Mouse (Mus musculus): Measurements from ENCODE around the gene Fgf11. TPM values are rescaled to one million over a fixed set of nuclear protein-coding genes. Genes with fewer than 3 reads are reported as not detected.

Gene Fgf11
- polyA plus RNA-seq, 1 experiment from 2014 or later = 2.5 TPM

DNA sequence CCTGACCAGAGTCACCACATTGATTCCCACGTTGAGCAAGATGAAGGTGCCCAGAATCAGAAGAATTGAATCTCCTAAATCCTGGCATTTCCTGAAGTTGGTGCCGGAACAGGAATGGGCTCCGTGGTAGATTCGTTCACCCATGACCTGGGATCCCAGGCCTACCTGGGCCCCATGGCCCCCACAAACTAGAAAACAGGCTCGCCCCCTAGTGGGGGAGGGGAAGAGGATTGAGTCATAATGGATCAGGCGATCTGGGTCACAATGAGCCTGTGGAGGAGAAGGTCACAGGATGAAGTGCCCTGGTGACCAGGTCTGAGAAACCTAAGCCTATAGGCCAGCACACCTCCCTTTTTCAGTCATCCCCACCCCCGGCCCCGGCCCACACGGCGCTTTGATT, 13.5 kb upstream of the Fgf11 start, which contains the start of gene Gm39566:
Gene Gm39566, minus strand, starts transcription at position 144 of the 400 bp plus-strand sequence.
- Histone ChIP-seq H3K36me3 (no peaks in the 10 kb centered on the region), H3K27ac (no peak within 1 kb of the TSS), H3K4me2 (no peak within 1 kb of the TSS), H3K9me3 (replicated peaks) (0 out of 2 replicates have a peak, but pooled peaks cover 8% of the 10 kb centered on the region), H3K4me3 (replicated peaks) (no peak within 1 kb of the TSS), H3K9ac (no peak within 1 kb of the TSS), H3K27me3 (no peaks in the 10 kb centered on the region), H3K4me1 (peaks cover 4% of the 10 kb centered on the region; the same call in 1 of the 2 replicates)
- 52% methylated on average over 10 of the region's 10 CpGs for WGBS
- no peak for ATAC-seq (replicated peaks; ENCODE audit: low FRiP score)

DNA sequence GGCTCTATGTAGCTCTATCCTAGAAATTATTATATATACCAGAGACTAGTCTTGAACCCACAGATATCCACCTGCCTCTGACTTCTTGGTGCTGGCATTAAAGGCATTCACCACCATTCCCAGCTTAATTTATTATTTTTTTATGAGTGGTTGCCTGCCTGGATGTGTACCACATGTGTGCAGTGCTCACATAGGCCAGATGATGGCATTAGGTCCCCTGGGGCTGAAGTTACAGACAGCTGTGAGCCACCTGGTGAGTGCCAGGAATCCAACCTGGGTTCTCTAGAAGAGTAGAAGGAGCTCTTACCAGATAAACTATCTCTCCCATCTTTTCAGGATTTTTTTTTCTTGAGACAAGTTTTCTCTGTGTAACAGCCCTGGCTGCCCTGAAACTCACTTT, 8.6 kb upstream of the Fgf11 start:
- ATAC-seq (replicated peaks; ENCODE audit: low FRiP score) = no peak

DNA sequence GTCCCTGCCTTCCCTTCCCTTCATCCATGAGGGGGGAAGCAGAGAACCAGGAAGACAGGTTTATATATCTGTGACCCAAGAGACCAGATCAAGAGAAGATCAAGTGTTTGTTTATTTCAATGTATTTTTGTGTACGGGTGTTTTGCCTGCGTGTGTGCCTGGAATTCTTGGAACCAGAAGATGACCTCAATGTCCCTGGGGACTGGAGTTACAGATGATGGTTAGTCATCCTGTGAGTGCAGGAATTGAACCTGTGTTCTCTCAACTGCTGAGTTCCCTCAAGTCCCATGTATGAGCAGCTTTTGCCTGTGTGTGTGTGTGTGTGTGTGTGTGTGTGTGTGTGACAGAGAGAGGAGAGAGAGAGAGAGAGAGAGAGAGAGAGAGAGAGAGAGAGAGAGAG, 6.0 kb upstream of the Fgf11 start:
- peaks cover 25% of the 10 kb centered on the region for H3K4me1 ChIP-seq
- peaks cover 32% of the 10 kb centered on the region for H3K27me3 ChIP-seq
- no peak overlapping the region for H3K9ac ChIP-seq
- H3K4me3 ChIP-seq (replicated peaks) = no peak overlapping the region
- H3K36me3 ChIP-seq = no peaks in the 10 kb centered on the region
- H3K27ac ChIP-seq = no peak overlapping the region
- WGBS = 78% methylated on average over 2 of the region's 2 CpGs
- ATAC-seq (replicated peaks; ENCODE audit: low FRiP score) = no peak
- H3K9me3 ChIP-seq (replicated peaks) = no peaks in the 10 kb centered on the region
- no peak overlapping the region for H3K4me2 ChIP-seq

More for the DNA sequence above, 8.6 kb upstream of the Fgf11 start:
- no peak overlapping the region for H3K4me2 ChIP-seq
- H3K4me3 ChIP-seq (replicated peaks) = no peak overlapping the region
- H3K4me1 ChIP-seq = peaks cover 3% of the 10 kb centered on the region; the same call in 1 of the 2 replicates
- no peak overlapping the region for H3K27ac ChIP-seq
- no peaks in the 10 kb centered on the region for H3K36me3 ChIP-seq
- peaks cover 13% of the 10 kb centered on the region for H3K27me3 ChIP-seq
- no peaks in the 10 kb centered on the region for H3K9me3 ChIP-seq (replicated peaks)
- no peak overlapping the region for H3K9ac ChIP-seq

DNA sequence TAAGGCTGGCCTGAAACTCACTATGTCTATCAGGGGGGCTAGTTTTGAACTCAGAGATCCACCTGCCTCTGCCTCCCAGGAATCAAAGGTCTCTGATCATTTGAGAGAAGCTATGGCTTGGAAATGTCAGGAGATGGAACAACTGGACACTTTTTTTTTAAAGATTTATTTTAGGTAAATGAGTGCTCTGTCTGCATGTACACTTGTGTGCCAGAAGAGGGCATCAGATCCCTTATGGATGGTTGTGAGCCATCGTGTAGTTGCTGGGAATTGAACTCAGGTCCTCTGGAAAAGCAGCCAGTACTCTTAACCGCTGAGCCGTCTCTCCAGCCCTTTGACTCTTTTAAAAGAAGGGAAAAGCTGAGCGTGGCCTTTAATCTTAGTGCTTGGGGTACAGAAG, 4.7 kb upstream of the Fgf11 start:
- WGBS = 88% methylated on average over 4 of the region's 4 CpGs
- no peak for ATAC-seq (replicated peaks; ENCODE audit: low FRiP score)
- Histone ChIP-seq H3K9ac (no peak overlapping the region), H3K36me3 (no peaks in the 10 kb centered on the region), H3K4me3 (replicated peaks) (no peak overlapping the region), H3K4me2 (no peak overlapping the region), H3K27me3 (peaks cover 44% of the 10 kb centered on the region), H3K4me1 (peaks cover 38% of the 10 kb centered on the region), H3K27ac (no peak overlapping the region), H3K9me3 (replicated peaks) (no peaks in the 10 kb centered on the region)

DNA sequence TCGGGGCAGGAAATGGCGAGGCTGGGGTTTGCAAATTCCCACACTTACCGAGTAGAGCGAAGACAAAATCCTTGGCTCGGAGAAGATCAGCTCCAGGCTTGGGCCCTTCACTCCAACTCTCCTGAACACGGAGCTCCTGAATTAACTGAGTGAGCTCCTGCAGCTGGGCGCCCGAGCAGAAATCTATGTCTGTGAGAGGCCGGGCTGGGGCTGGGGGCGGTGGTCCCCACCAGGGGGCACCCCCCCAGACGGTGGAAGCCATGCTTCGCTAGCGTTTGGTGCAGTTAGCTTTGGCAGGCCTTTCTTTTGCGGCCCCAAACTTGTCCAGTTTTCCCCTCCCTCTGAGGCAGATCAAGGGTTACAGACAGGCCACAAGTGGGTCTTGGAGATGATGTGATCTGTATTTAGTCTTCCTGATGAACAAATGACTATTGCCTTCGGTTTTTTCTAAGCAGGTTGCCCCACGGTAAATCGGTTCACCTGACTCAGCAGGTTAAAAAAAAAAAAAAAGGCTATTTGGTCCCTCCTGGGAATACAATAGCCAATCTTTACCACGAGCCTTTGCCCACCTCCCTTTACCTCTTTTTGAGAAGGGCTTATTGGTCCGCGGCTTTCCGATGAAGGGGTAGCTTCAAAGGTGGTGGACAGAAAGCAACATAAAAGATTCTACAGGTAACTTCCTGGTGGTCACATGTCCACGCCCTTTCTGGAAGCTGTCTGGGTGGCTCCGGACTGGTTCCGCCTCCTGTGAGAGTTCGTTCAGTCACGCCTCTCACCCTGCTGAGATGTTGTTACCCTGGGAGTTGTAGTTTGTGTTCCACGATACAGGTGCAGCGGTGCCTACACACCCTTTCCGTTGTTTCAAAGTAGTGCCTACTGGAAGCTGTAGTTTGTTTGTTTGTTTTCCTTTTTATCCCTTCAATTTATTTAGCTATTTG, 3.6 kb upstream of the Fgf11 start, which contains the start of gene Tmem102:
Gene Tmem102, minus strand, starts transcription at position 653 of the 938 bp plus-strand sequence.
- ATAC-seq (replicated peaks; ENCODE audit: low FRiP score) = no peak
- Histone ChIP-seq H3K9me3 (replicated peaks) (no peaks in the 10 kb centered on the region), H3K36me3 (no peaks in the 10 kb centered on the region), H3K4me3 (replicated peaks) (peak within 1 kb of the TSS; percentile 61), H3K9ac (peak within 1 kb of the TSS; percentile 46), H3K27ac (no peak within 1 kb of the TSS), H3K4me1 (peaks cover 49% of the 10 kb centered on the region), H3K4me2 (peak within 1 kb of the TSS; percentile 93), H3K27me3 (peaks cover 47% of the 10 kb centered on the region)
- WGBS = 6% methylated on average over 29 of the region's 29 CpGs

DNA sequence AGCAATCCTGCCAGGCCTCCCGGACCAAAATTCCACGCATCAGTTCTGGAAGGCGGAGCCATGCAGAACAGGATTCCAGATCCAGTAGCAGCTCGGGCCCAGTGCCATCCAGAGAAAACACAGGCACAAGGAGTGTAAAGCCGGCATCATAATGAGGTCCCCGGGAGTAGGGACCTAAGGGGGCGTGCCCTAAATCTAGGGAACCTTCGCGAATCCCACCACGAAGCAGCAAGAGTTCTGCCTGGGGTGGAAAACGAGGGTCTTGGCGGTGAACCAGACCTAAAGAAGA, 2.9 kb upstream of the Fgf11 start:
- Histone ChIP-seq H3K9me3 (replicated peaks) (no peaks in the 10 kb centered on the region), H3K4me1 (peaks cover 55% of the 10 kb centered on the region), H3K9ac (peak overlapping the region; percentile 46), H3K4me2 (peak overlapping the region; percentile 93), H3K4me3 (replicated peaks) (peak overlapping the region; percentile 61), H3K36me3 (no peaks in the 10 kb centered on the region), H3K27ac (no peak overlapping the region), H3K27me3 (peaks cover 47% of the 10 kb centered on the region)
- WGBS = 7% methylated on average over 12 of the region's 12 CpGs
- no peak for ATAC-seq (replicated peaks; ENCODE audit: low FRiP score)

DNA sequence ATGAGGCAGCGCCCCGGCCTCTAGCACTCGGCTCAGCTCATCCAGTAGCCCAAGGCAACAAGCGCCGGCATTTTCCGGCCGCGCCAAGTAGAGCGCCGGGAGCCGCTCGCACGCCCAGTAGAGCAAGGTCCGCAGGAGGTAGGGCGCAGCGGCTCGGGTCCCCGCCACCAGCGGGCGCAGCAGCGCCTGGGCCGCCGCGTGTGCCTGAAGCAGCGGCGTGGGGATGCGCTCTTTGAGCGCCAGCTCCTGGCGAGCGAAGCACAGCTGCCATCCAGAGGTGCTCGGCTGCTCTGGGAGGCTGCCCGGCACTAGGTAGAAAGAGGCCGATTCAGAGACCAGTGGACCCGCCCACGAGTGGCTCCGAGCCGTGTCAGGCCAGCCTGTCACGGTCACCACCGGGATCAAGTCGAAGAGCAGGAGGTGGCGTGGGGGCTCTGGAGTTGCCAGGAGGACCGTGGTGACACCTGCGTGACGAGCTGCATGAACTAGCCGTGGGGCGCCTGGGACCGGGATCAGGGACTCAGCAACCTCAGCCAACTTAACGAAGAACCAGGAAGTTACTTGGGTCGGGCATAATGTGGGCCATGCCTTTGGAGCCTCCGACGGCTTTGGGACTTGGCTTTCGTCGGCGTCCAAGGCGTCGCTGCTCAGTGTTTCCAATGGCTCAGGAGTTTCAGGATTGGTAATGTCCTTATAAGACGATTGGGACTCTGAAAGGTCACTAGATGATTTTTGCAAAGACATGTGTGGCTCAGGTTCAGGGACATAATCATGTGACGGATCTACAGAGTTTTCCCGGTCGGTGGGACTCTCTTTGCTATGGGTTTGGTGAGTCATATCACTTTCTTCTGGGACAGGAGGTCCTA, 2.4 kb upstream of the Fgf11 start:
- peaks cover 61% of the 10 kb centered on the region for H3K4me1 ChIP-seq
- 1% methylated on average over 60 of the region's 60 CpGs for WGBS

DNA sequence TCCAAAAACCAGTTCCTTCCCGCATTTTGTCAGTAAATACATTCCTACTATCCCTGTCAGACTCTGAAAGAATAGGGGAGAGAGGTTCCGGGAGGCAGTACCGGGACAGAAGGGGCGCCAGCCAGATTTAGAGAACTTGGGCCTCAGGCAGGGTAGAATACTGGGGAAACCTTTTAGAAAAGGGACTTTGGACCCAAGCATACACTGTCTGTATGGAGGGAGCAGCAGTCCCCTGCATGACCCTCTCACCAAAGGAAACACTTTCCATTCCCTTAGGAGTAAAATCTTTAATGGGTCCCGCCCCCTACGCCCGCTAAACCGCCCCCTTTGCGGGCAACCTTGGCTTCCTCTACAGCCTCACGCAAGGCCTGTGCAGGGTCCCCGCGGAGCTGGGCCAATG, 1.7 kb upstream of the Fgf11 start:
- Histone ChIP-seq H3K27ac (0 out of 2 replicates have a peak overlapping the region, but pooled peaks have one; percentile 4), H3K4me2 (peak overlapping the region; percentile 93), H3K36me3 (no peaks in the 10 kb centered on the region), H3K4me1 (peaks cover 63% of the 10 kb centered on the region), H3K27me3 (peaks cover 48% of the 10 kb centered on the region), H3K4me3 (replicated peaks) (peak overlapping the region; percentile 61), H3K9me3 (replicated peaks) (no peaks in the 10 kb centered on the region), H3K9ac (peak overlapping the region; percentile 62)
- peak; percentile 3; the same call in 1 of the 2 replicates for ATAC-seq (replicated peaks; ENCODE audit: low FRiP score)
- WGBS = 2% methylated on average over 12 of the region's 12 CpGs

More for the DNA sequence above, 2.4 kb upstream of the Fgf11 start:
- Histone ChIP-seq H3K36me3 (no peaks in the 10 kb centered on the region), H3K9ac (peak overlapping the region; percentile 62), H3K4me3 (replicated peaks) (peak overlapping the region; percentile 61), H3K27ac (no peak overlapping the region), H3K27me3 (peaks cover 47% of the 10 kb centered on the region), H3K4me2 (peak overlapping the region; percentile 93), H3K9me3 (replicated peaks) (no peaks in the 10 kb centered on the region)
- peak; percentile 52 for ATAC-seq (replicated peaks; ENCODE audit: low FRiP score)

DNA sequence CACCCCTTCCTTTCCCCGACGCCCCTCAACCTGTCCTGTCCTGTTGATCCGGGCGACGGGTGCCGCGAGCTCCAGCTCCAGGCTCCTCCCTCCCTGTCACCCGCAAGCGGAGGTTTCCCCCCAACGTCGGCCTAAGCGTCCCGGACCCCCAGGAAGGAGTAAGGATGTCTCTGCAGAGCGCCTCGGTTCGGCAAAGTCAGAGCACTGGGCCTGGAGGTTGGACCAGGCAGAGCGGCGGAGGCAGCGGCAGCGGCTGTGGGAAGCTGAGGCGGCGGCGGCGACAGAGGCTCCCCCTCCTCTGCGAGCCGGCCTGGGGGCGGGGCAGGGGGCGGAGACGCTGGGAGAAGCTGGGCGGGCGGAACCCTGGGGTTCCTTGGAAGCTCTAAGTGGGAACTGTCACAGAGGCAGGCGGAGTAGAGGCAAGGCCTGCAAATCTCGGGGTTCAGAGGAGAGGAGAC, 1.0 kb upstream of the Fgf11 start:
- 0 out of 2 replicates have a peak, but pooled peaks have one; percentile 5 for ATAC-seq (replicated peaks; ENCODE audit: low FRiP score)
- no peaks in the 10 kb centered on the region for H3K9me3 ChIP-seq (replicated peaks)
- H3K27me3 ChIP-seq = peaks cover 54% of the 10 kb centered on the region
- under 1% methylated on average over 33 of the region's 33 CpGs for WGBS
- H3K9ac ChIP-seq = peak overlapping the region; percentile 62
- peak overlapping the region; percentile 61 for H3K4me3 ChIP-seq (replicated peaks)
- H3K4me1 ChIP-seq = peaks cover 63% of the 10 kb centered on the region
- H3K27ac ChIP-seq = 0 out of 2 replicates have a peak overlapping the region, but pooled peaks have one; percentile 28
- H3K4me2 ChIP-seq = peak overlapping the region; percentile 93
- H3K36me3 ChIP-seq = no peaks in the 10 kb centered on the region

DNA sequence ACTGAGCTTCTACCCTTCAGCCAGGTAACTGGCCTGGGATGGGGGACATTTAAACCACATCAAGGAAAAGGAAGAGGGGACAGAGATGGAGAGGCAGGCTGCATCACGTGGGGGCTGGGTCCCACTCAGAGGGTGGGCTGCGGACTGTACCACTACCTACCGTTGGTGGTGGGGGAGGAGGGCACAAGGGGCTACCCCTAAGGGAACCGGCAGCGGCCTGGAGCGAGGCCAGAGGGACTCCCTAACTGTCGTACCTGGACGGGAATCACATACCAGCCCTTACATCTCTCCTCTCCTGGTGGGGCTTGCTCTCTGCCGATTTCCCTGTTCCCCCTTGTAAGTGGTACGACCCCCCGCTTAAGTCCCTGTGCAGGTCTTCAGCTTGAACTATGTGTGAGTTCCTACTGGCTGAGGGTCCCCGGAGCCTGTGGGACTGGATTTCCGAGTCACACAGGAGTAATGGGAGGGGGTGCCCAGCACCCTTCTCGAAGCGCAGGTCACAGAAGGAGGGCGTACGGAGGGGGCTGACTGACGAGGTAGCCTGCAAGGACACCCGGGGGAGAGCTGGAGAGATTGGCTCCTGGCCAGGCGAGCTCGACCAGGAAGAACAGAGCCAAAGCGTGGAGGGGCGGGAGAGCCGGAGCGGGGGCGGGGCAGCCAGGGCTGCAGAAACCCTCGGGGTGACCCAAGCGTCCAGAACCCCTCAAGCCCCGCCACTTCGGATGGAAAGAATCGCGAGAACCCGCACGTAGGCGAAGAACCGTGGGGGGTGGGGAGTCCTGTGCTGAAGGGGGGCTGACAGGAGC, 1.1 kb downstream of the Fgf11 start:
- under 1% methylated on average over 36 of the region's 36 CpGs for WGBS
- no peaks in the 10 kb centered on the region for H3K9me3 ChIP-seq (replicated peaks)
- peak overlapping the region; percentile 93 for H3K4me2 ChIP-seq
- H3K4me3 ChIP-seq (replicated peaks) = peak overlapping the region; percentile 61
- H3K4me1 ChIP-seq = peaks cover 71% of the 10 kb centered on the region
- H3K9ac ChIP-seq = peak overlapping the region; percentile 62
- peak overlapping the region; percentile 83 for H3K27ac ChIP-seq
- ATAC-seq (replicated peaks; ENCODE audit: low FRiP score) = peak; percentile 63
- H3K27me3 ChIP-seq = peaks cover 60% of the 10 kb centered on the region
- no peaks in the 10 kb centered on the region for H3K36me3 ChIP-seq

DNA sequence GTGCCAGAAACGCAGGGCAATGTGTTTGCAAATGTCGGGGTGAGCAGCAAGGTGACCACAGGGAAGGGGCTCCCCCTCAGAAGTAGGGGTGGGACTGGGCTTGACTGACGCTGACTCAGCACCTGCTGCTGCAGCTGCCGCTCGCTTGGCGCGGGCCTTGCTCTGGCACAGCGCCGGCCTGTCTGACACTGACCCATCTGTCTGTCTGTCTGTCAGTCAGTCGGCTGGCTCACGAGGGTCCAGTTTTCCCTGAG, 1.6 kb downstream of the Fgf11 start:
- Histone ChIP-seq H3K4me2 (peak overlapping the region; percentile 93), H3K4me3 (replicated peaks) (peak overlapping the region; percentile 61), H3K9me3 (replicated peaks) (no peaks in the 10 kb centered on the region), H3K36me3 (no peaks in the 10 kb centered on the region), H3K4me1 (peaks cover 75% of the 10 kb centered on the region), H3K27me3 (peaks cover 55% of the 10 kb centered on the region), H3K9ac (no peak overlapping the region), H3K27ac (peak overlapping the region; percentile 83)
- 2% methylated on average over 11 of the region's 11 CpGs for WGBS
- 0 out of 2 replicates have a peak, but pooled peaks have one; percentile 8 for ATAC-seq (replicated peaks; ENCODE audit: low FRiP score)

Measured in kidney, embryonic 15.5 days (tissue).